Mouse (Mus musculus) A20 (cell line): ENCODE data around the gene Baz2b.
"Not testable (repeated sequence)": the region's sequence is repeated elsewhere in the genome, so short reads cannot be mapped to it uniquely, and the experiment has no call there.

ENCODE experiments used
- DNase-seq: peaks from one replicate; pipeline ENCODE4 v3.0.0-alpha.2; 2011; ENCODE audit warnings: low read depth, low spot score

Gene Baz2b

DNA sequence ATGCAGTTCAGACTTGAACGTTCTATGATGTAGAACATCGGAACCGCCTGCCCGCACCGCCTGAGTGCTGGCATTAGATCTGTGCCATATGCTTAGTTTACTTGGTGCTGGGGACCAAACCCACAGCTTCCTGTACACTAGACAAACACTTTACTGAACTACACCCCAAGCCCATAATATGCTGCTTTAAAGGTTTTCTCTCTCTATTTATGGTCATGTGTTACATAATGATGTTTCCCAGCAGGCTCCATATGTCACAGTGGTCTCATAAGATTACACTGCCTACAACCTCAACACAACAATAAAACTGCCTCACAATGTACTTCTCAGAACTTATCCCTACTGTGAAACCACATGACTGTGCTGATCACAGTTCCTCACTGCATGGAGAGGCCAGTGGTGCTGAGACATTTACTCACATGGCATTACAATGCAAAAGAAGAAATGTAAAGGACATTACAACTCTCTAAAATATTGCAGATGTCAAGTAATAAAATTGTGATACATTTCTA, 9.5 kb downstream of the Baz2b start:
- DNase-seq, result no peak

DNA sequence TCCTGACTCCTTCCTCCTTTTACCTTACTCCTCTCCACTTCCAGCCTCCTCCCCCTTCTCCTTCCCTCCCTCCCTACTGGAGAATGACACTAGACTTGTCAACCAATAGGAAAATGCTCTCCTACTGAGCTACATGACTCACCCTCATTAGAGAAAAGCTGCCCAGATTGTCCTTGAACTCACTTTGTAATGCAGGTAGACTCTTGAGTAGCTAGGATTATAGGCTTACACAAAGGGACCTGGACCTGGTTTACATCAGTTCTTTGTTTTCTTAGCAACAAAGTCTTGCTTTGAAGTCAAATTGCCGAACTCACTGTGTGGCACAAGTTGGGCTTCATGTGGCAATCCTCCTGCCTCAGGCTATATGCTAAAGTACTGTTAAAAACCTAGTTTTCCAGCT, 12.8 kb downstream of the Baz2b start:
- DNase-seq, result no peak

DNA sequence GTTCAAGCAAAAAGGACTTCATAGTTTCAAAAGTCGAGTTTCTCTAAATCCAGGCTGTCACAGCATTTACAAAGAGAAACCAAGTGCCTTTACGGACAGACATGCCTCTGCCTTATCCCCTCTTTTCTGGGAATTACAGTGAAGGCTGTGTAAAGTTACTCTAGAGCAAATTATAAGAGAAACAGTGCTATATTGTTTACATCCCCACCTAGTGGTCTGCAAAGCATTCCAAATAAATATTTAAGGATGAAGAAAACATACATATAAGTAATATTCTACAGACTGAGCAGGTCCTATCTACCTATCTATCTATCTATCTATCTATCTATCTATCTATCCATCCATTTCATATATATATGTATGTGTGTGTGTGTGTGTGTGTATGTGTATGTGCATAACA, 27.9 kb downstream of the Baz2b start:
- DNase-seq, result no peak

DNA sequence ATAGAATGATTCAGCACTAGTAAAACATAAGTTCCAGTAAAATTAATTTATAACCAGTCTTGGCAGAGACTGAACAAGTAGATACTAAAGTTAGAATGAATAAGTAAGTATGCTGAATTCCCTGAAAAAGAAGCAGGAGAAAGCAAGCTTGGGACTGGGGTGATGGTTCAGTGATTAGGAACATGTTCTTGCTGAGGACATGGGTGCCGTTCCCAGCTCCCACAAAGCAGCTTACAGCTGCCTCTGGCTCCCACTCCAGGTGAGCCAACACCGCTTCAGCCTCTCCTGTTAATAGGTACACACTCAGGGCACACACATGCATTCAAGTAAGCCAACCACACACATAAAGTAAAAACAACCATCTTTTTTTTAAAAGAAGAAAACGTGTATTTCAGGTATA, 32.1 kb downstream of the Baz2b start:
- DNase-seq, result no peak

DNA sequence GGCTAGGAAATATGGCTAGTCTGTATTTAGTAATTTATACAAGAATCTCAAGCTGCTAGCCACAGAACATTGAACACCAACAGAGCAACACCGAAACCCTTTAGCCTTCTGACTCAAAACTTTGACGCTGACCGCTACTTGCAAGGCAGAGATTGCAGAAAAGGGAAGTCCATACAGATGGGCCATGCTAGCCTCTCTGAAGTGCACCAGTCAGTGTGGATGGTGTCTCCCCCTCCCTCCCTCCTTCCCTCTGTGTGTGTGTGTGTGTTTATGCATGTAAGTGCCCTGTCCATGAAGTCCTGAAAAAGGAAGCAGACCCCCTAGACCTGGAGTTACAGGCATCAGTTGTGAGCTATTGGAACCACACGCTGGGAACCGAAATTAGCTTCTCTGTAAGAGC, 33.6 kb downstream of the Baz2b start:
- DNase-seq, result peak; percentile 91

DNA sequence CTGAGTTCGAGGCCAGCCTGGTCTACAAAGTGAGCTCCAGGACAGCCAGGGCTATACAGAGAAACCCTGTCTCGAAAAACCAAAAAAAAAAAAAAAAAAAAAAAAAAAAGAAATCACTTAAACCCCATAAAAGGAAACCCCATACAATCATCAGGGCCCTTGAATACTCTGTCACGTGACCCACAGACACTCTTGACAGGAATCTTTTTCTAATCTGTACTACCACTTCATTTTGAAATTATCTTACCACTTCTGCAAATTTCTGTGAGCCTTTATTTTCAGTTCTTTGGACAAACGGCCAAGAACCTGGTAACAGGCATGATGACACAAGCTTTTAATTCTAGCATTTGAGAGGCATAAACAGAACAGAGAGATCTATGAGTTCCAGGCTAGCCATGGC, 34.6 kb downstream of the Baz2b start:
- DNase-seq, result peak; percentile 49

DNA sequence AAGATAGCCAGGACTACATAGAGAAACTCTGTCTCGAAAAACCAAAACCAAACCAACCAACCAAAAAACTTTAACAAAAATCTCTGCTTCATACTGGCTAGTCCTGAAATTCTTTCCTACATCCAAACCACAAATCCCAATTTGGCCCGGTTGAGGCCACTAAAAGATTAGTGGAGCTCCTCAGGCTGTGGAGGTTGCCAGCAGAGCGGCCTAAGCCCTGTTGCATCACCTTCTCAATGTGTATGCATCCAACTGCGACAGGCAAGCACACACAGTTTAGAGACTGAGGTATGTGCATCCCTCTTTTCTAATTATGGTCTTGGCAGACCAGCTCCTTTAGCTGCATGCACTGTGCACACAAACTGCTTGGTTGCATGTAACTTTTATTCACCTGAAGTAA, 36.0 kb downstream of the Baz2b start:
- DNase-seq, result no peak

DNA sequence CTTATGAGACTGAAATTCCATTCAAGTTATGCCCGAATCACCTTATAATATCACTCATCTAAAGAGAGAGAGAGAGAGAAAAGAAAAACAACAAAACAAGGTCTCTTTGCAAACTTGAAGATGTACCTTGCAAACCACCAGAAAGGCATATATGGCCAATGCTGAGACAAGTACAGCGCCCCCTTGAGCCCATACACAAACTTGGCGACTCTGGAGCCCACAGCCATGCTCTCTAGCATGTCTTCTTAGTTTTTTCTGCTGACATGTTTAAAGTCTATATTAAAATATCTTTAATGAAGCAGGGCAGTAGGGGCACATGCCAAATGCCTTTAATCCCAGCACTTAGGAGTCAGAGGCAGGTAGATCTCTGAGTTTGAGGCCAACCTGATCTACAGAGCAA, 36.4 kb downstream of the Baz2b start:
- DNase-seq, result peak; percentile 80

DNA sequence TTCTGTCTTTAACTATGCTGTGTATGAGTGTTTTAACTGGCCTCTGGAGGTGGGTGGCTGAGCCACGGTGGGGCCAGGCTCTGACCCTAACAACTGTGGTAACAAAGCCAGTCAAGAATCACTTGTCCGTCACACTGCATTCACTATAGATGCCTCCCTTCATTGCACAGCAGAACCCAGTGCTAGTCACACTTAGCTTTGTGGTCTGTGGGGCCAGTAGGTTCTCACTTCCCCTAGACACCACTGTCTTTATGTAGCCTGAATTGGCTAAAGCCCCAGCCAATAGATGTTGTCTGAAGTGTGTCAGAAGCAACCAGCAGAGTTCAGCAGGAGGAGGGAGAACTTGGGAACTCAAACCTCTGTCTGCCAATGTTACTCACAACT, 37.1 kb downstream of the Baz2b start:
- DNase-seq, result peak; percentile 93

DNA sequence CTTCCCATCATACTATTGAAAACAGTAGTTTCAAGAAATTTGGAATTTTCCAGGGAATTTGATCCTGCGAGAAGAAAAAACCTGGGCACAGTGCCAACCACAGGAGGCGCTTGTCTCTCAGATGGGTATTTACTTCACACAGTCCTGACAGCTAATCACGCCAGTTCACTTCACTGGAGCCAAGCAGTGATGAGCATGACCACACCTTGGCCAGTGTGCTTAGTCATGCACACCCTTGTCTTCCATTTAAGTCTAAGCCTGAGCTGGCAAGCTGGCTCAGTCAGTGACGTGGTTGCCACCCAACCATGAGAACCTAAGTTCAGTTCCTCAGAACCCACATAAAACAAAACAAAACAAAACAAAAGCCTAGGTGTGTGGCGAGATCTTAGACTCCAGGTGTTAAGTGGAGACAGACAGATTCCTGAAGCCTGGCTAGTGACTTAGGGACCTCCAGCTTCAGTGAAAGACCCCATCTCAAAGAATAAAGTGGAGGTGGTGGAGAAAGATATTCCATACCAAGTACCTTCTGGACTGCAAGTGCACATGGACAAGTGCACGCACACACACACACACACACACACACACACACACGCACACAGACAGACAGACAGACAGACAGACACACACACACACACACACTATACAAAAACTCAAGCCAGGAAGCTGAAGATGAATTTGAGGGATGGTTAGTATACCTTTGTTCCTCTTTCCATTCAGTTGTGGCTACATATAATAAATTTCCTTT, 37.7 kb downstream of the Baz2b start:
- DNase-seq, result peak; percentile 91

DNA sequence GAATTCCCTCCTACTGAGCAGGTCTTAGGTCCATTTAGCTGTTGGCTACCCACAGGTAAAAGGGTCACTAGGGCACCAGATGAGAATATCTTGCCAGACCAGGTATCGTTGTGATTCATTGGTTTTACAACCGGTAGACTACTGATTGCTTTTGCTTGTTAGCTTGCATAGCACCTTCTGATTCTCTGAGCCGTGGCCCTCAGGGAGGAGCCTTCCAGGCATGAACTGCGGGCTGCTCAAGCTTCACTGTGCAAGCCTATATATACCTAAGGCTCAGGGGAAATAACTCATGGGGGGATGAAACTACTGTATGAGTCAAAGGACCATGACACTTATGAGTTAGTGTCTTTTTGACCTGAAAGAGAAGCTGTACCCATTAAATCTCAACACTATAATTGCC, 42.8 kb downstream of the Baz2b start:
- DNase-seq, result no peak

DNA sequence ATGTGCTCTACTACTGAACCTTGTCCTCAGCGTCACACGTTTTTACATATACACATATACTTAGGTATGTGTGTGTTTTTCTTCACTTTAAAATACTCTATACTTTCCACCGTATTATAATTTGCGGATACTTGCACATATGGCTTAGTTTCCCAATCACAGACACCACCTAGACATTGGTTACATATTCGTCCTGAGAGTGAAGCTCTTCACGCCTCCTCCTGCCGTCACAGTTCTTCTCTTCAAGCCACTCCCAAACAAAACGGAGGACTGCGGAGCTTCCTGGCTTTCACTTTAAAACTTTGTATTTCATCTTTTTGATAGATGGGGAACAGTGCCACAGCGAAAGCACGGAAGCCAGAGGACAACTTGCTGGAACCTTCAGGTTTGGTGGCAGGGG, 44.0 kb downstream of the Baz2b start:
- DNase-seq, result no peak

DNA sequence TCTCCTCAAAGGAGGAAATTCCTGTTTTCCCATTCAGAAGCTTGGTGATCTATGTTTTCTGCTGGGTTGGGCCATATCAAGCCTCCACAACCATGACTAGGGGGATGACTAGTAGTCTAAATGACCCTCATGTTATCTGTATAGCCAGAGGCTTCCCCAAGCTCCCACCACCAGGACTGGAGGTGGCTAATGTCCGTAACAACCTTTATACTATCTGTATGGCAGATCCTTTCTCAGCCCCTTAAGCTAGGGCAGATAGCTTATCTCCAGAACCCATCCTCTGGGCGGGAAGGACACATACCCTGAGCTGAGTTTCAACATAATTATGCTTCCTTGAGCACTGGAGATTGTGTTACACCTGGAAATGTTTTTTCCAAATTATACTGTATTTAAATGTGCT, 45.9 kb downstream of the Baz2b start:
- no peak for DNase-seq

DNA sequence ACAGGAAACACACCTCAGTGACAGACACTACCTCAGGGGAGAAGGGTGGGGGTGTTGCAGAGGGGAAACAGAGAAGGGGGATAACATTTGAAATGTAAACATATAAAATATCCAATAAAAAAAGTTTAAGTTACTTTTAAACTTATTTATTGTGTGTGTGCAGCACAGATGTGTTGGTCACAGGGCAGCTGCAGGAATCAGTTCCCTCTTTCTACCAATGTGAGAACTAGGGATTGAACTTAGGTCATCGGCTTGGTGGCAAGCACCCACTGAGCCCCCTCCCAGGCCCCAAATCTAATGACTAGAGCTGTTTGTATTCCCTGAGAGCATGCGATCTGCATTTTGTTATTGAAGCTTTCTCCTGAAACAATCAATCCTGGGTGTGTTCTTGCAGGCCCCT, 57.2 kb downstream of the Baz2b start:
- DNase-seq, result peak; percentile 72

DNA sequence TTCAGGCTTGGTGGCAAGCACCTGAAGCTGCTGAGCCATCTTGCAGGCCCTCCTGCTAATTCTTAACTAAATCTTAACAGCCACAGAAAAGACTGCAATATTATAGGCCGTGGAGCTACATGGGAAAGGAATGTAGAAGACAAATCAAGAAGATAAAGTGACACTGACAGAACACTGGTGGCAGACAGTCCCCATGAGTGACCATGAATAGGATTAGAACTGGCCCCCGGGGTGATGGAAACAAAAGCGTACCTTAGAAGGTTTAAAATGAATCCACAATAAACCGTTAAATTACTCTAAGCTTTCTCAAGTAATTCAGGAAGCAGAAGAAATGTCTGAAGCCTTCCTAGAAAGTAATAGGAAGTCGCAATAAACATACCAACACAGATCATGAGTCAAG, 61.0 kb downstream of the Baz2b start:
- DNase-seq, result no peak

DNA sequence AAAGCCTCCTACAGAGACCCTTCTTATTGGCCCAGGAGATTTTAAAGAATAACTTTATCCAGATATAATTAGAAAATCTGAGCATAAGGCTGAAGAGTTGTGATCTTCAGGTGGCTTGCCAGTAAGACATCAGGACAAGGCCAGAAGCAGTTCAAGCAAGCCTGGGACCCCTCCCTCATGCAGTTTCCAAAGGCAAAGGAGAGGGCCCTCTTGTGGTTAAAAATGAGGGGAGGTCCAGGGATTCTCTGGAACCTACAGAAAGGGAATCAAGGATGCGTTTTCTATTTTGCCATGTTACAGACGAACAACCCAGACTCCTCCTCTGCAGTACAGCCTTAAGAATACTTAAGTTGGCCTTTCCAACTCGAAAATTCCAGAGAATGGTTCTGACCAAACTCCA, 62.2 kb downstream of the Baz2b start:
- no peak for DNase-seq

DNA sequence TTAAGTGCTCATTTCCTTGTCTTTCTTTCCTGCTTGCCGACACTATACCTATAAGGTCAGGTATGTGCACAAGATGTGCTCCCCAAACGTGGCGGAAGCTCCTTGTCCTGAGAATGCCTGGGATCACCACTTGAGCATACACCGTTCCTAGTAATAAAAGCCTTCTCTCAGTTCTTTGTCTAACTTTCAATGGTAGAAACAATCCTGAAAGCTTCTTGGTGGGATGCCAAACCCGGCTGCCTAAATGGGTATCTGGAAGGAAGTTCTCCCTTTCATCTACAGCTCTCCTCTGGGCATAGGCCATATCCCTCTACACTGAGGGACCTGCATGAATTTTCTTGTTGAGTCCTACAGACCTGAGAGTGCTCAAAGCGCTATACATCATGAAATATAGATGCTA, 63.9 kb downstream of the Baz2b start:
- DNase-seq, result no peak

DNA sequence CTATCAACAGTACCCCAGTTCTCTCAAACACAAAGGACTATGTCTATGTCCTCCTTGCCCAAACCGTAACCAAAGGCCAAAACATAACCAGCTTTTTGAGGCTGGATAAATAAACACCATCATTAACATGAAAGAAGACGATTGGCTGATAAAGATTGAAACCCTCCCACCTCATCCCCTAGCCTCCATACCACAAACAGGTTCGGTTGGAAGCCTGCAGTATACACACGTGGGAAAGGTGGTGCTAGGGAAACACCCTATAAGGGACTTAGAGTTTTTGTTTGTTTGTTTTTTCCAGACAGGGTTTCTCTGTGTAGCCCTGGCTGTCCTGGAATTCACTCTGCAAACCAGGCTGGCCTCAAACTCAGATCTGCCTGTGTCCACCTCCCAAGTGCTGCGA, 66.3 kb downstream of the Baz2b start:
- DNase-seq, result no peak

DNA sequence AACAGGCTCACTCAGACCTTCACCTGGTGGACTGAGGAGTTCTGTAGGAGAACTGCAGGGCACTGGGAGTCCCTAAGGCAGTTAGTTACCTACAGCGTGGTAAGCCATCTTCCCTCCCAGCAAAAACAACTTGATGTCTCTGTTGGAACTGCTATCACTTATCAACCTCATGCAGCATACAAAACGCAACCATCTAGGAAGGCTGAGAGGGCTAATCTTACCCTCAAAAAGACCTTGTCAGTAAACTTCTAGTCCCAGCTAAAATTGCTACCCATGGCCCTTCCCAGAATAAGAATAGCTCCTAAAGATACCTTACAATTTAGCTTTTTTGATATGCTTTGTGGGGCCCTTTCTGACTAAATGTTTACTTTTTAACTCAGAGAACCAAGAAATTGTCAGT, 67.4 kb downstream of the Baz2b start:
- DNase-seq, result no peak

DNA sequence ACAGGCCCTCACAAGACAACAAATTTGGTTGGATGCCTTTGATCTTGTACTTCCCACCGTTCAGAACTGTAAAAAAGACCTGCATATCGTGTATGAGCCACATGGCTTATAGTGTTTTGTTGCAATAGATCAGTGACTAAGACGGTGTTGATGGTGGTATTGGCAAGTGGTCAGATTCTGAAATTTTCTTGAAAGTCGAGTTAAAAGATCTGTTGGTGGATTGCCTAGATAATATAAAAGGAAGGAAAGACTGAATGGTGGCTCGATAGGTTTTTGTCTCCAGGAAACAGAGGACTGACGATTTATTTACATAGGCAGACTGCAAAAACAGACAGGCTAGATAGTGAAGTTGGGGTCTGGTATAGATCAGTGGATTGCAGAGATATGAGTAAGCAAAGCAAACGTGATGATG, 70.9 kb downstream of the Baz2b start:
- DNase-seq, result no peak

DNA sequence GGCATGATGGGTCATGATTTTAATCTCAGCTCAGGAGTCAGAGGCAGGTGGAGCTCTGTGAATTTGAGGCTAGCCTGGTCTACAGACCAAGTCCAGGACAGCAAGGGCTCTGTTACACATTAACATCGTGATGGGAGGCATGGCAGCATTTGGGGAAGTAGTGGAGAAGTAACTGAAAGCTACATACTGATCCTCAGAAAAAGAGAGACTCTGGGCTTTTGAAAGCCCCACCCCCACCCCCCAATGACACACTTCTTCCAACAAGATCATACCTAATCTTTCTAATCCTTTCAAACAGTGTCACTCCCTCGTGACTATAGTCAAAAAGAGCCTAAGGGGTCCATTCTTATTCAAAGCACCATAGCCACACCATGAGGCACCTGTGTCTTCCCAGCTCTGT, 73.8 kb downstream of the Baz2b start:
- no peak for DNase-seq

DNA sequence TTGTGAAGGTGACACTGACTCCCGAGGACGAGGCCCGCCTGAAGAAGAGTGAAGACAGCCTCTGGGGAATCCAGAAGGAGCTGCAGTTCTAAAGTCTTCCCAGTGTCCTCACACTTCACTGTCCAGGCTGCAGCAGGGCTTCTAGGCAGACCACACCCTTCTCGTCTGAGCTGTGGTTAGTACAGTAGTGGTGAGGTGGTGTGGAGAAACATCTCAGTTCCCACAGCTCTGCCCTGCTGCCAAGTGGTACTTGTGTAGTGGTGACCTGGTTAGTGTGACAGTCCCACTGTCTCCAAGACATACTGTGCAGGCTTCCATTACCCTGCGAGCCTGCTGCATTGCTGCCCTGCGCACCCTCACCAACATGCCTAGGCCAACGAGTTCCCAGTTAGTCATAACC, 74.7 kb downstream of the Baz2b start:
- not testable (repeated sequence) for DNase-seq

DNA sequence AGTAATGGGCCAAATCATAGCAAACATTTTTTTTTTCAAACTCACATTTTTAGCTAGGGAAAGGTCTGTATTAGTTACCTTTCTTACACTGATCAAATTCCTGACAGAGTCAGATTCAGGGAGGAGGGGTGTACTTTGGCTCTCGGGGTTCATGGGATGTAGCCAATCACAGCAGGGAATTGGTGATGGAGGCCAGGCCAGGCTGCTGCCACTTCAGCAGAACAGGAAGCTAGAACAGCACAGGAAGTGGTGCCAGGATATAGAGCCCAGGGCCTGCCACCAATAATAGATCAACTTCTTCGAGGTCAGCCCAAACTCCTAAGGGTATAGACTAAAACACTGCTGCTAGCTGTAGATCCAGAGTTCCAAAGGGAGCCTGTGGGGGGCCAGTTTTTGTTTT, 76.6 kb downstream of the Baz2b start:
- no peak for DNase-seq
